Mouse (Mus musculus) brain, embryonic 14.5 days (tissue): ENCODE measurements around the gene Fbln2.

Experiments
- CTCF ChIP-seq: fragments of 200-500 bp; IDR thresholded peaks from 2 replicates; pipeline ENCODE4 v1.5.1; 2012; ENCODE audit warnings: inconsistent platforms, mild to moderate bottlenecking, moderate library complexity, borderline replicate concordance; ENCODE audit not compliant: insufficient read depth, insufficient read length; ENCODE audit errors: extremely low read depth
- POLR2A ChIP-seq: fragments of 200-500 bp; IDR thresholded peaks from 2 replicates; pipeline ENCODE4 v1.6.1; 2012; ENCODE audit warnings: mild to moderate bottlenecking, inconsistent platforms, borderline replicate concordance; ENCODE audit not compliant: poor library complexity, insufficient read depth, insufficient read length, severe bottlenecking; ENCODE audit errors: extremely low read depth

DNA sequence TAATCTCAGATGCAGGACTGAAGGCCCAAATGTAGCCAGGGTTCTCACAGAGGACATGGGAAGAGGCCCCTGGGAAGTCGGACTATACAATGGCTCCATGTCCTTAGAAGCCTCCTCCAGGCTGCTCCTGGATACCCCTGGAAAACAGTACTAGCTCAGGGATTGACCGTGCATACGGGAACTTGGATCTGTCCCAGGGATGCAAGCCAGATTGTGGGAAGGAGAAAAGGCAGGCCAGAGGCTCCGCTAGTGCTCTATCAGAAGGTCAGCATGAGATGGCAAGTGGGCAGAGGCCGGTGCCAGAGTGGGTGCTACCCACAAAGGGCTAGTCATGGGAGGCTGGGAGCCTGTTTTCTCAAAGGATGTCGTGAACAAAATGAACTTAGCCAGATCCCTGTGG, 25.3 kb upstream of the Fbln2 start:
- no peak for TF ChIP-seq CTCF
- TF ChIP-seq POLR2A: no peak
